Mouse (Mus musculus): ENCODE data around the gene Srsf1.
A peak's percentile ranks its signal among the peaks of the same experiment; 100 is the strongest.

DNA sequence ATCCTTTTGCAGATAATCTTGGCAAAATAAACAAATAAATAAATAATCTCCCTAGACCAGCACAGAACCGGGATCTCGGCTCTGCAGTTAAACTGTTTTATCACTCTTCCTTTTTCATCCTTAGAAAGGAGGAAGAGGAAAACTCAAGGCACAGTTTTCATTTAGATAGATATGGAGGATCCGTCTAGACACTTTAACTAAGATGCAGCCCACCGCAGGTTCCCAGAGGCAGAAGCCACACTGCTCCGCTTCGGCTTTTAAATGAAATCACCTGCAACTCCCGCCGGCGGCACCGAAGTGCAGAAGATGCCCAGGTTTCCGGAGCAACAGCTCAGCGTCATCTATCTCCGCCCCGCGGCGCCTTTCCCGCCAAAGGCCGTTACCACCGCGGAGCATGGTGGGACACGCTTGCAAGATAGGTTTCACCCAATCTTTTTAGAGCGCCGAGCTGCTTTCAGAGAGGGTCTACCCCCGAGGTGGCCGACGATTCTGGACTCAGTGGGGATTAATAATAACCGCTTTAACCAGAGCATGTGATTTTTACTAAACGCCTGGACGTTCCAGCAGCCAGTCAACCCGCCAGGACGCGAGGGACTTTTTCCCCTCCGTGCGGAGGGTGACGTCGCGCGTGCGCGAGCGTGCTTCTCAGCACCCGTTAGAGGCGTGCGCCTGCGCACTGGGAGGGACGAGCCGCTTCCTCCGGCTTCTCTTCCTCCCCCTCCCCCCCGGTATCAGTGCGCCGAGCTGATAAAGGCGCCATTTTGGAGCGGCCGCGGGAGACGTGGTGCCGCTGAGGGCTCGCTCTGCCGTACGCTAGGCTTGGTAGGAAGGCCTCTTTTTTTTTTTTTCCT lies at the start of gene Srsf1:
- peak; percentile 57 for TF ChIP-seq POLR2A (IDR thresholded peaks at IDR 0.05; ENCODE audit: insufficient read depth, low read length)
- no peak for TF ChIP-seq CTCF (IDR thresholded peaks at IDR 0.05; ENCODE audit: low read depth, low read length)
- TF ChIP-seq EP300 (IDR thresholded peaks at IDR 0.05; ENCODE audit: insufficient read depth, low read depth, low read length) = peak; percentile 52; the same call in 1 of the 2 replicates

Data from ES-Bruce4 (cell line).